Mouse (Mus musculus) limb, embryonic 14.5 days (tissue): ENCODE measurements around the gene Skp2. TPM values are rescaled to one million over a fixed set of nuclear protein-coding genes. Genes with fewer than 3 reads are reported as not detected.

Experiments used
- ATAC-seq: fragments of 200-750 bp; cut with Nextera tagmentation; 2 replicates; pipeline ENCODE4 v1.8.0; 2017; ENCODE audit warnings: low read depth, moderate number of reproducible peaks, moderate TSS enrichment; ENCODE audit not compliant: low FRiP score
- DNase-seq: peaks from one replicate; pipeline ENCODE4 v3.0.0-alpha.2; 2015; ENCODE audit warnings: low spot score
- H3K27ac ChIP-seq: fragments of 300-500 bp; sonication (generic); replicated peaks from 2 replicates; pipeline ENCODE4 v1.5.1; 2014; ENCODE audit warnings: low read depth, mild to moderate bottlenecking, low read length, moderate library complexity, mixed read lengths
- H3K27me3 ChIP-seq: fragments of 300-500 bp; sonication (generic); 2 replicates; pipeline ENCODE4 v1.6.1; 2014; ENCODE audit warnings: low read length, mixed read lengths; ENCODE audit not compliant: control insufficient read depth, insufficient read depth
- H3K36me3 ChIP-seq: fragments of 300-500 bp; sonication (generic); 2 replicates; pipeline ENCODE4 v1.6.1; 2014; ENCODE audit warnings: mild to moderate bottlenecking, low read length, moderate library complexity, mixed read lengths; ENCODE audit not compliant: control insufficient read depth, insufficient read depth
- H3K4me1 ChIP-seq: fragments of 300-500 bp; sonication (generic); 2 replicates; pipeline ENCODE4 v1.6.1; 2014; ENCODE audit warnings: antibody characterized with exemption, low read length, mixed read lengths; ENCODE audit not compliant: control insufficient read depth, insufficient read depth
- H3K4me2 ChIP-seq: fragments of 300-500 bp; sonication (generic); replicated peaks from 2 replicates; pipeline ENCODE4 v1.6.1; 2014; ENCODE audit warnings: low read depth, mild to moderate bottlenecking, low read length, moderate library complexity; ENCODE audit not compliant: severe bottlenecking
- H3K4me3 ChIP-seq: fragments of 300-500 bp; sonication (generic); replicated peaks from 2 replicates; pipeline ENCODE4 v1.5.1; 2014; ENCODE audit warnings: low read length
- H3K9ac ChIP-seq: fragments of 300-500 bp; sonication (generic); 2 replicates; pipeline ENCODE4 v1.6.1; 2014; ENCODE audit warnings: mild to moderate bottlenecking, low read depth, low read length, moderate library complexity; ENCODE audit not compliant: severe bottlenecking
- H3K9me3 ChIP-seq: fragments of 300-500 bp; sonication (generic); 2 replicates; pipeline ENCODE4 v1.6.1; 2016; ENCODE audit warnings: low read length; ENCODE audit not compliant: control insufficient read depth
- POLR2A ChIP-seq: fragments of 200-500 bp; IDR thresholded peaks from 2 replicates; pipeline ENCODE4 v1.8.0; 2012; ENCODE audit warnings: inconsistent platforms, mild to moderate bottlenecking, moderate library complexity, borderline replicate concordance; ENCODE audit not compliant: insufficient read depth, insufficient read length; ENCODE audit errors: extremely low read depth
- WGBS: fragments of 180-500 bp; shearing (Covaris S2); extraction: QIAGEN DNeasy Blood & Tissue Kit; methylation state at CpG from one replicate; pipeline ENCODE4 v1.1.7; 2014; 5-methylcytosine and 5-hydroxymethylcytosine counted together
- polyA plus RNA-seq, 2 experiments: library from polyadenylated mRNA; depleted of rRNA in 1 of 2; stranded (reverse) in 1 of 2; unstranded in 1 of 2; fragments of >200 nt; fragmentation: Nextera tagmentation in 1 of 2; extraction: Ambion mirVana in 1 of 2; gene quantifications; 2 replicates each; pipeline versions ENCODE4 v1.2.1 to v1.2.3; 2012 to 2014

Skp2 gene
- polyA plus RNA-seq, 2 experiments: 45.4 to 80.7 TPM

GRCm38 (mm10) chr15:9078481-9079300 lies 76.5 kb downstream of the Skp2 start:
- peaks cover 16% of the 10 kb centered on the region for H3K4me1 ChIP-seq
- no peak overlapping the region for H3K27ac ChIP-seq
- H3K9me3 ChIP-seq: no peaks in the 10 kb centered on the region
- no peak overlapping the region for H3K4me2 ChIP-seq
- DNase-seq (no peak), ATAC-seq (no peak)
- 79% methylated on average over 12 of the region's 12 CpGs for WGBS
- no peak for TF ChIP-seq POLR2A
- H3K27me3 ChIP-seq: no peaks in the 10 kb centered on the region
- H3K4me3 ChIP-seq: no peak overlapping the region
- no peak overlapping the region for H3K9ac ChIP-seq
- no peaks in the 10 kb centered on the region for H3K36me3 ChIP-seq

- ATAC-seq (no peak), DNase-seq (no peak)
- no peak overlapping the region for H3K4me3 ChIP-seq
- WGBS: 68% methylated on average over 14 of the region's 14 CpGs
- no peak overlapping the region for H3K4me2 ChIP-seq
- H3K9me3 ChIP-seq: no peaks in the 10 kb centered on the region
- H3K9ac ChIP-seq: no peak overlapping the region
- TF ChIP-seq POLR2A: no peak
- H3K27me3 ChIP-seq: no peaks in the 10 kb centered on the region
- peaks cover 24% of the 10 kb centered on the region for H3K4me1 ChIP-seq
- H3K36me3 ChIP-seq: no peaks in the 10 kb centered on the region
- no peak overlapping the region for H3K27ac ChIP-seq
Observed at GRCm38 (mm10) chr15:9075608-9076200, 79.5 kb downstream of the Skp2 start.

DNA sequence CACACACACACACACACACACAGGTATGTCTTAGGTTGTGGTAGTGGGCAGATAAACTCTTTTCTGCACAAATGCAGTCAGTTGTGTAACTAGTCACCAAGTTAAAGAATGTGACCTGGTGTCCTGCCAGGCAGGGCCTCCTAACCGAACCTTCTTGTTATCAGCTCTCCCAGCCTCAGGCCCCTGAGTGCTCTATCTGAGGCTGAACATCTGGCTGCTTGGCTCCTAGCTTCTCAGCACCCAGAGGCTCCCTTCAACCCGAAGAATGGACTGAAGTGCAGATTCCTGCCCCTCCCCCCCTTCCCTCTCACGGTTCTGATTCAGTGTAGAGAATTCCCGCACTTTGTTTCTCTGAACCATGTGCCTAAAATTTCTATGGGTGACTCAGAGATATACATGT lies 80.6 kb downstream of the Skp2 start:
- no peaks in the 10 kb centered on the region for H3K27me3 ChIP-seq
- WGBS: 19% methylated on average over 4 of the region's 4 CpGs
- DNase-seq (no peak), ATAC-seq (no peak)
- H3K4me1 ChIP-seq: peaks cover 29% of the 10 kb centered on the region
- H3K4me2 ChIP-seq: no peak overlapping the region
- H3K9ac ChIP-seq: no peak overlapping the region
- H3K9me3 ChIP-seq: no peaks in the 10 kb centered on the region
- TF ChIP-seq POLR2A: no peak
- no peaks in the 10 kb centered on the region for H3K36me3 ChIP-seq
- H3K27ac ChIP-seq: no peak overlapping the region
- no peak overlapping the region for H3K4me3 ChIP-seq

GRCm38 (mm10) chr15:9074139-9074538 lies 81.1 kb downstream of the Skp2 start:
- DNase-seq (no peak), ATAC-seq (no peak)
- H3K27ac ChIP-seq: no peak overlapping the region
- 12% methylated on average over 2 of the region's 2 CpGs for WGBS
- H3K4me2 ChIP-seq: no peak overlapping the region; the same call in 1 of the 2 replicates
- H3K27me3 ChIP-seq: no peaks in the 10 kb centered on the region
- H3K4me3 ChIP-seq: no peak overlapping the region
- H3K36me3 ChIP-seq: no peaks in the 10 kb centered on the region
- H3K9me3 ChIP-seq: no peaks in the 10 kb centered on the region
- peaks cover 26% of the 10 kb centered on the region for H3K4me1 ChIP-seq
- H3K9ac ChIP-seq: no peak overlapping the region
- no peak for TF ChIP-seq POLR2A

- H3K36me3 ChIP-seq: no peaks in the 10 kb centered on the region
- H3K9ac ChIP-seq: no peak overlapping the region
- ATAC-seq (no peak), DNase-seq (no peak)
- no peak overlapping the region; the same call in 1 of the 2 replicates for H3K4me2 ChIP-seq
- H3K4me3 ChIP-seq: no peak overlapping the region
- no peaks in the 10 kb centered on the region for H3K9me3 ChIP-seq
- no peak overlapping the region for H3K27ac ChIP-seq
- TF ChIP-seq POLR2A: no peak
- no peaks in the 10 kb centered on the region for H3K27me3 ChIP-seq
- WGBS: 77% methylated on average over 5 of the region's 5 CpGs
- peaks cover 23% of the 10 kb centered on the region for H3K4me1 ChIP-seq
Observed at GRCm38 (mm10) chr15:9073684-9074083, 81.5 kb downstream of the Skp2 start.
